Mouse (Mus musculus) inflammation-experienced regulatory T-cells, adult 6 months (primary cell): Measurements from ENCODE around the gene Vmn1r181. TPM values are rescaled to one million over a fixed set of nuclear protein-coding genes. Genes with fewer than 3 reads are reported as not detected.
"Not testable (repeated sequence)": the region's sequence is repeated elsewhere in the genome, so short reads cannot be mapped to it uniquely, and the experiment has no call there.

ENCODE experiments used
- ATAC-seq: one replicate; pipeline ENCODE4 v1.8.0; 2017
- polyA plus RNA-seq, 3 experiments: library from polyadenylated mRNA; unstranded; fragments of 100-300 nt; shearing (Covaris generic); gene quantifications; one replicate each; pipeline ENCODE4 v1.2.1; 2017

Vmn1r181 gene
- polyA plus RNA-seq, result not detected

GRCm38 (mm10) chr7:23974315-23974714, at the start of gene Vmn1r181:
Gene Vmn1r181, plus strand, starts transcription at chr7:23974615.
- not testable (repeated sequence) for ATAC-seq

- no peak for ATAC-seq
These were observed 47.7 kb upstream of the Vmn1r181 start, which contains the start of gene Vmn1r179 for GRCm38 (mm10) chr7:23926678-23927077. Gene Vmn1r179, plus strand, starts transcription at chr7:23926978.

GRCm38 (mm10) chr7:23950332-23950731, 24.1 kb upstream of the Vmn1r181 start, which contains the start of gene Vmn1r180:
Gene Vmn1r180, plus strand, starts transcription at chr7:23950632.
- ATAC-seq, result no peak

GRCm38 (mm10) chr7:23968044-23968443, 6.4 kb upstream of the Vmn1r181 start:
- ATAC-seq, result not testable (repeated sequence)

GRCm38 (mm10) chr7:24001391-24001790, 27.0 kb downstream of the Vmn1r181 start, which contains the start of gene V1rd19:
Gene V1rd19, plus strand, starts transcription at chr7:24001691.
- no peak for ATAC-seq

Other genes with a start within 250 kb of the Vmn1r181 start
- gene Vmn1r174, start 222.3 kb upstream of the Vmn1r181 start, polyA plus RNA-seq, result under 1 TPM in 1 of 3 experiments, not detected in 2; 0.05 TPM
- gene Vmn1r175, start 164.0 kb upstream of the Vmn1r181 start, polyA plus RNA-seq, result not detected
- gene Vmn1r176, start 137.2 kb upstream of the Vmn1r181 start, polyA plus RNA-seq, result not detected
- not detected for gene Vmn1r177, start 108.2 kb upstream of the Vmn1r181 start, polyA plus RNA-seq
- gene Vmn1r178, start 82.6 kb upstream of the Vmn1r181 start, polyA plus RNA-seq, result not detected
- gene Vmn1r179, start 47.6 kb upstream of the Vmn1r181 start, polyA plus RNA-seq, result not detected
- gene Vmn1r180, start 24.0 kb upstream of the Vmn1r181 start, polyA plus RNA-seq, result not detected
- gene V1rd19, start 27.1 kb downstream of the Vmn1r181 start, polyA plus RNA-seq, result not detected
- under 1 TPM in 1 of 3 experiments, not detected in 2; 0.04 TPM for gene Vmn1r183, start 78.6 kb downstream of the Vmn1r181 start, polyA plus RNA-seq
- 10 to 100 TPM; 13.6 to 19.9 (median 17.2) TPM for gene Zfp180, start 107.3 kb downstream of the Vmn1r181 start, polyA plus RNA-seq
- gene Zfp112, start 137.7 kb downstream of the Vmn1r181 start, polyA plus RNA-seq, result 1 to 10 TPM in 1 of 3 experiments, under 1 TPM in 2; 0.44 to 1.1 (median 0.58) TPM
- 10 to 100 TPM; 14.7 to 18.5 (median 16.5) TPM for gene Zfp235, start 159.6 kb downstream of the Vmn1r181 start, polyA plus RNA-seq
- gene Zfp114, start 200.4 kb downstream of the Vmn1r181 start, polyA plus RNA-seq, result 1 to 10 TPM in 2 of 3 experiments, under 1 TPM in 1; 0.75 to 2.1 (median 1.2) TPM
- 1 to 10 TPM; 1.2 to 1.3 (median 1.3) TPM for gene Zfp111, start 236.8 kb downstream of the Vmn1r181 start, polyA plus RNA-seq